Mouse (Mus musculus) kidney, embryonic 15.5 days (tissue): Measurements from ENCODE around the gene Tm9sf3. TPM values are rescaled to one million over a fixed set of nuclear protein-coding genes. Genes with fewer than 3 reads are reported as not detected.

Experiments
- ATAC-seq: fragments of 200-750 bp; cut with Nextera tagmentation; replicated peaks from 2 replicates; pipeline ENCODE4 v1.8.0; 2017; ENCODE audit warnings: moderate TSS enrichment; ENCODE audit not compliant: low FRiP score
- H3K27ac ChIP-seq: fragments of 300-500 bp; sonication (generic); 2 replicates; pipeline ENCODE4 v1.5.1; 2015; ENCODE audit warnings: mild to moderate bottlenecking, inconsistent platforms
- H3K27me3 ChIP-seq: fragments of 300-500 bp; sonication (generic); 2 replicates; pipeline ENCODE4 v1.6.1; 2015; ENCODE audit warnings: inconsistent platforms
- H3K36me3 ChIP-seq: fragments of 300-500 bp; sonication (generic); 2 replicates; pipeline ENCODE4 v1.6.1; 2015; ENCODE audit warnings: inconsistent platforms
- H3K4me1 ChIP-seq: fragments of 300-500 bp; sonication (generic); 2 replicates; pipeline ENCODE4 v1.6.1; 2015; ENCODE audit warnings: inconsistent platforms
- H3K4me2 ChIP-seq: fragments of 300-500 bp; sonication (generic); 2 replicates; pipeline ENCODE4 v1.6.1; 2015; ENCODE audit warnings: moderate library complexity, mild to moderate bottlenecking, inconsistent platforms
- H3K4me3 ChIP-seq: fragments of 300-500 bp; sonication (generic); replicated peaks from 2 replicates; pipeline ENCODE4 v1.5.1; 2015; ENCODE audit warnings: mild to moderate bottlenecking, inconsistent platforms
- H3K9ac ChIP-seq: fragments of 300-500 bp; sonication (generic); 2 replicates; pipeline ENCODE4 v1.6.1; 2015; ENCODE audit warnings: mild to moderate bottlenecking, inconsistent platforms
- H3K9me3 ChIP-seq: fragments of 300-500 bp; sonication (generic); replicated peaks from 2 replicates; pipeline ENCODE4 v1.6.1; 2016; ENCODE audit warnings: inconsistent platforms
- WGBS: fragments of 180-500 bp; shearing (Covaris S2); methylation state at CpG from one replicate; pipeline ENCODE4 v1.1.7; 2015; ENCODE audit warnings: mixed read lengths; 5-methylcytosine and 5-hydroxymethylcytosine counted together
- polyA plus RNA-seq: library from polyadenylated mRNA; unstranded; fragments of >200 nt; fragmentation: Nextera tagmentation; extraction: Ambion mirVana; gene quantifications from 2 replicates; pipeline ENCODE4 v1.2.1, GENCODE M21; 2015

Tm9sf3 gene
- polyA plus RNA-seq, 1 experiment from 2014 or later = 137 TPM

DNA sequence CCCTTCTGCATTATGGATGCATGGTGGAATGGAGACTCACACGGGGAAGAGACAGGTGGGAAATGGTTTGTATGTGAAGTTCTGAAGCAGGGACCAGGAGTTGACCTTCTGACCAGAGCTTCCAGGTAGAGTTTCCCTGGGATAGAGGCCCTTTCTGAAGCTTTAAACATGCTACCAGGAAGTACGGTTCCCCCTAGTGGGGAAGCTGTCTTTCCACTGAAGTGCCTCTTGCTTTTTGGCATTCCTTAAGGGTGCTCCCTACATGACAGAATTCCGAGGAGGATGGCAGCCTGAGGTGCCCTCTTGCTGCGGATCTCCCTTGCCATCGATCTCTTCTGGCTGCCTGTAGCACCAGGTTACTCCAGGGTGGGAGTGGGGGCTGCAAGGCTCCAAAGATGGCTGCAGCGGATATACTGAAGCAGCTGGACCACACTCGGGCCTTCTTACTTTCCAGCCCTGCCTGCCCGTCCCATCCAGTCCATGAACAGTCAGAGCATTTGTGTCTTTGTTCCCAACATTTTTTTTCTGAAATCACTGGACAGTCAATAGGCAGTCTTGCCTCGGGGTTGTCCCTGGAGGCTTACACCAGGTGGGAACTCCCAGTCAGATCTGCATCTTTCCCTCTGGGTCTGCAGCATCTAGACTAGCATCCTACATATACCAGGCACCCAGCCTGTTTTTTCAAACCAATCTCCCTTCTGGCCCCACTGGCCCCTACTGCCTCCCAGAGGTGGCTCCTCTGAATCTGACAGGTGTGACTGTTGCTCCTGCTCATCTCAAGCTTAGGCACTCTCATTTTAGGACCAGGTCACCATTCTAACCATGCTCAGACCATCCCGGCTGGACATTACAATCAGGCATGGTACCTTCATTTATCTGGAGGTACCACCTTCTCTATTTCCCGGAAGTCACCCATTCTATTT, 59.4 kb downstream of the Tm9sf3 start:
- WGBS = 60% methylated on average over 11 of the region's 11 CpGs

DNA sequence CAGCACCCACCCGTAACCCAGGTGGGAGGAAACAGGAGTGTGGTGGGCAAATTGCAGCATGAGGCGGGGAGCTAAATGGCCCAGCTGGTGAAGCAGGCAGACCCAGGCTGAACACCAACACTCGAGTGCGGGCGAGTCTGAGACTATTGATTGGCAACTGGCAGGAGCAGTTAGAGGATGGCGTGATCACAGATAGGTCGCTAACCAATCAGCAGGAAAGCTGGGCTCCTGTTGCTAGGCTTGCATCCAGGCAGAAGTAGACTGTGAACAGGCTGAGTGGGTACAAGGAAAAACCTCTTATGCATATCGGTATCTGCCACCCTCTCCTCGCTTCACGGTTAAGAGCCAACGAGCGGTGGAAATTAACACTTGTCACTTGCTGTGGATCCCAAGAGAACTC, 66.2 kb downstream of the Tm9sf3 start:
- WGBS = 81% methylated on average over 12 of the region's 12 CpGs
- no peak for ATAC-seq

More for the DNA sequence above, 59.4 kb downstream of the Tm9sf3 start:
- Histone ChIP-seq H3K4me1 (peaks cover 18% of the 10 kb centered on the region), H3K4me3 (no peak overlapping the region), H3K4me2 (no peak overlapping the region), H3K36me3 (no peaks in the 10 kb centered on the region), H3K9me3 (no peaks in the 10 kb centered on the region), H3K27ac (no peak overlapping the region), H3K27me3 (peaks cover 56% of the 10 kb centered on the region), H3K9ac (no peak overlapping the region)
- no peak for ATAC-seq

DNA sequence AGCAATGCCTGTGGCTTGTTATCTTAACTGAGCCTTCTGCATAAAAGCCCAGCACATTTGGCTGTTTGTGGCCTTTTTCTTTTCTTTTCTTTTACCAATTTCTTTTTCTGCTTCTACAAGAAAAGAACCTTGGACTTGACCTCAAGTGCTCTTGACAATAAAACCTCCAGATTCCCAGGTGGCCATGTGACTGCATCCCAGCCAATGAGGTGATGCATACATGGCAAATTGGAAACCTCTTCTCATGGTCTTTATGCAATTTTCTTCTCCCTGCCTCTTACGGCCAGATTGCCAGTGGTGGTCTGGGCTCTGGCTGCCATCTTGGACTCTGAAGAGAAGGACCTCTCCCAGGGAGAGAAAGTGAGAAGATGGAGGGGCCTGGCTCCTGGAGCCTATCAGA, 70.4 kb downstream of the Tm9sf3 start:
- no peak for ATAC-seq
- no peak overlapping the region for H3K4me3 ChIP-seq
- H3K9ac ChIP-seq = no peak overlapping the region
- H3K27me3 ChIP-seq = 0 out of 2 replicates have a peak, but pooled peaks cover 3% of the 10 kb centered on the region
- no peak overlapping the region for H3K4me2 ChIP-seq
- H3K4me1 ChIP-seq = peaks cover 17% of the 10 kb centered on the region
- no peaks in the 10 kb centered on the region for H3K36me3 ChIP-seq
- no peaks in the 10 kb centered on the region for H3K9me3 ChIP-seq
- no peak overlapping the region for H3K27ac ChIP-seq
- 79% methylated on average over 1 of the region's 1 CpGs for WGBS

More for the DNA sequence above, 66.2 kb downstream of the Tm9sf3 start:
- Histone ChIP-seq H3K4me1 (peaks cover 10% of the 10 kb centered on the region), H3K9ac (no peak overlapping the region), H3K4me2 (no peak overlapping the region), H3K9me3 (no peaks in the 10 kb centered on the region), H3K27ac (no peak overlapping the region), H3K36me3 (no peaks in the 10 kb centered on the region), H3K27me3 (peaks cover 5% of the 10 kb centered on the region; the same call in 1 of the 2 replicates), H3K4me3 (no peak overlapping the region)

DNA sequence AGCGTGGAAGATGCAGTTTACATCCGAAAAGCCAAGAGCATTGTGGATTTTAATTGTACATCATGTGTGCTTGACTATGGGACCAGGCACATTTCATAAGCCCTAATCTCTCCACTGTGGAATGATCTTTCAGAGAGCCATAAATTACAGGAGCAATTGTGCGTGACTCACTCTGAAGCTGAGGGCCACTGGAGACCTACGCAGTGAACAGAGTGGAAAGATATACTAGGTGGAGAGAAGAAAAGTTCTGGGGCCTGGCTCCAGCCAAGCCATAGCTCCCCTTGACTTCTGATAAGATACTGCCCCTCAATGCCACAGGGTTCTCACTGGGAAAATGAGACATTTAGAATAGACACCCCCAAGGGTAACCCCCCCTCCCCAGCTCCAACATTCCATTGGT, 70.8 kb downstream of the Tm9sf3 start:
- 49% methylated on average over 4 of the region's 4 CpGs for WGBS
- Histone ChIP-seq H3K9ac (no peak overlapping the region), H3K4me1 (peaks cover 17% of the 10 kb centered on the region), H3K36me3 (no peaks in the 10 kb centered on the region), H3K27ac (no peak overlapping the region), H3K27me3 (0 out of 2 replicates have a peak, but pooled peaks cover 3% of the 10 kb centered on the region), H3K9me3 (no peaks in the 10 kb centered on the region), H3K4me3 (no peak overlapping the region), H3K4me2 (no peak overlapping the region)
- ATAC-seq = no peak

DNA sequence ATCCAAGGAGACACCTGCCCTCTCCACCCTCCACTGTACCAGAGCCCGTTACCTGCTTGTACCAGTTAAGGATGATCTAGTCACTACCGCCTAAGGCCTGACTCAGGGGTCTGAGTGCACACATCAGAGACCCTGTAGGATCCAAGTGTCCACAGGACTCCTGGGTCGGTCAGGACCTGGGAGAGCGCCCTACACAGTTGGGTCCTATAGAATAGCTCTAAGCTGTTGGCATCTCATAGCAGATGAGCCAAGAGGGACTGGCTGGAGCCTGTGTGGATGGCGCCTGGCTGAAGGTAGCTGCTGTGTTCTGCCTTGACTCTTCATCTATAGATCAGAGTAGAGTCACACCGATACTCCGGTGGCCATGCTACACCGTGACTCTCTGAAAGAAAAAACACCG, 72.1 kb downstream of the Tm9sf3 start:
- no peak overlapping the region for H3K4me2 ChIP-seq
- H3K4me1 ChIP-seq = peaks cover 17% of the 10 kb centered on the region
- H3K27me3 ChIP-seq = 0 out of 2 replicates have a peak, but pooled peaks cover 3% of the 10 kb centered on the region
- H3K9ac ChIP-seq = no peak overlapping the region
- WGBS = 82% methylated on average over 9 of the region's 9 CpGs
- no peaks in the 10 kb centered on the region for H3K36me3 ChIP-seq
- no peak overlapping the region for H3K27ac ChIP-seq
- no peak overlapping the region for H3K4me3 ChIP-seq
- ATAC-seq = no peak
- H3K9me3 ChIP-seq = no peaks in the 10 kb centered on the region

DNA sequence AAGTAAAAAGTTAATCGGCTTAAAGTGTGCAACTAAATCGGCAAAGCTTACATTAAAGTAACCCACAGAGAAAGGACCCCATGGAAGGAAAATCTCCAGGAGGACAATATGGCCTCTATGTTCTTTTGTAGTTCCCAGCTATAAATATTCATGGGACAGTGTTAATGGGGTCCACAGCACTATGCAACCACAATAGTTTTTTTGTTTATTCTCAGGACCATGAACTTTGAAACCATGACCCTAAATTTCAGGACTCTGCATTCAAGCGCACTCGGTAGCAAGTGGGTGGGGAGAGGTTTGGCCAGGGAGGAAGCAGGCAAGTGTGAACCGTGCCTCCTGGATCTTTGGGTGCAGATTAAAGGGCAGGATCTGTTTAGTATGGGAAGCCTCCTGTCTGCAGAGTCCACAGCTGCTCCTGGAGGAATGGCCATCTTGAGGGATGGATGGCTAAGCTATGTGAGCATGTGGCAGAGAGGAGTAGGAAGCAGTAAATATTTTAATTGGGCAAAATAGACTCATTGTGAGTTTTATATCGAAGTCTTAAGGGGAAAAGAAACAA, 72.8 kb downstream of the Tm9sf3 start:
- 54% methylated on average over 6 of the region's 6 CpGs for WGBS
- Histone ChIP-seq H3K4me2 (no peak overlapping the region), H3K9me3 (no peaks in the 10 kb centered on the region), H3K9ac (no peak overlapping the region), H3K4me3 (no peak overlapping the region), H3K36me3 (no peaks in the 10 kb centered on the region), H3K27me3 (0 out of 2 replicates have a peak, but pooled peaks cover 3% of the 10 kb centered on the region), H3K4me1 (peaks cover 17% of the 10 kb centered on the region), H3K27ac (no peak overlapping the region)
- ATAC-seq = no peak

DNA sequence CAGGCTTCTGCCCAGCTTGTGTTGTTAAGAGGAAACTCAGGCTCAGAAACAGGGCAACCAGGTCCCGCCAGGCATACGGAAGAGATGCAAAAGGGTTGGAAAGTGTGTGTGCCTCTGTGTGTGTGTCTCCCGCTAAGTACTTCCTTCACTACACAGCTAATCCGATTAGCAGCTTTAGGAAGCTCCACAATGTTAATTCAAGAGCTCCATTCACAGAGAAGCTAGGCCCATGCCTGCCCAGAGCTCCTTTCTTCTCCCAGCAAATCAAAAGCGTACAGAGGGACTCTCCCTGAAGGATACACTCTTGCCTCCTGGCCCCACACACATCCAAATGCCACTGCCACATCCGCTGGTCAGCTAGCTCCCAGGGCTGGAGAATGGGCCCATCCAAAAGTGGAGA, 86.5 kb downstream of the Tm9sf3 start:
- H3K9ac ChIP-seq = no peak overlapping the region
- no peaks in the 10 kb centered on the region for H3K9me3 ChIP-seq
- no peaks in the 10 kb centered on the region for H3K36me3 ChIP-seq
- H3K4me2 ChIP-seq = no peak overlapping the region
- 62% methylated on average over 6 of the region's 6 CpGs for WGBS
- ATAC-seq = no peak
- H3K4me1 ChIP-seq = no peaks in the 10 kb centered on the region
- H3K4me3 ChIP-seq = no peak overlapping the region
- no peak overlapping the region for H3K27ac ChIP-seq
- no peaks in the 10 kb centered on the region for H3K27me3 ChIP-seq

DNA sequence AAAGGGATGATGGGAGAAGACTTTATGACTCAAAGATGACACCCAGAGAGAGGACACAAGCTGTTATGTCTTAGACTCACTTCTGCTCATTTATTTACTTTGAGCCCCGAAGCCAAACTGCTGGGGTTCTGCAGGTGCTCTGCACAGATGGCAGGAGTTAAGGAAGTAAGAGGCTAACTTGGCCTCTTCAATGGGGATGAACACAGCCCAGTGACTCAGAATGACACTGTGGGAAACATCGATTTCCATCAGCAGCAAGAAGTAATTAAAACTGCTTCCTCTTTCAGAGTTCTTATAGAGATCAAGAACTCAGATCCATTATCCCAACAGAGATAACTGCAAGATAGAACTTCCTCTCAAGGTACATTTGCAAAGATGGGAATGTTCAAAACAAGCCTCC, 86.9 kb downstream of the Tm9sf3 start:
- no peak overlapping the region for H3K9ac ChIP-seq
- no peak overlapping the region for H3K4me2 ChIP-seq
- H3K27ac ChIP-seq = no peak overlapping the region
- WGBS = 63% methylated on average over 2 of the region's 2 CpGs
- no peaks in the 10 kb centered on the region for H3K27me3 ChIP-seq
- no peaks in the 10 kb centered on the region for H3K9me3 ChIP-seq
- no peak for ATAC-seq
- no peak overlapping the region for H3K4me3 ChIP-seq
- H3K4me1 ChIP-seq = no peaks in the 10 kb centered on the region
- H3K36me3 ChIP-seq = no peaks in the 10 kb centered on the region

DNA sequence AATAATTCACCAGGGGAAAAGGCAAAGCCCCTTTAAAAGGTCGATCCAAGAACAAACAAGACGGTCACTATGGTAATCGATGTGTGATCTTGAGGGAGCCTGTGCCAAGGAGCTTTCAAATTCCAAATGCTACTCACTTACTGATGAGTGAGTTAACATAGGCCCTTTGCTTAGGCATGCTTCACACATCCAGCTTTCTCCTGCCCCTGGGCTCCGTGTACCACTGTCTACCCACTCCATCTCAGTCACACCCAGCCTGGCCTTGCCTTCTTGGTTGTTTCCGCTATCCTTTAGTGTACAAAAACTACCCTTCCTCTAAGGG, 97.9 kb downstream of the Tm9sf3 start:
- Histone ChIP-seq H3K27ac (no peak overlapping the region), H3K4me3 (no peak overlapping the region), H3K9me3 (no peaks in the 10 kb centered on the region), H3K9ac (no peak overlapping the region), H3K36me3 (no peaks in the 10 kb centered on the region), H3K4me1 (no peaks in the 10 kb centered on the region), H3K27me3 (0 out of 2 replicates have a peak, but pooled peaks cover 11% of the 10 kb centered on the region), H3K4me2 (no peak overlapping the region)
- WGBS = 82% methylated on average over 5 of the region's 5 CpGs
- no peak for ATAC-seq

DNA sequence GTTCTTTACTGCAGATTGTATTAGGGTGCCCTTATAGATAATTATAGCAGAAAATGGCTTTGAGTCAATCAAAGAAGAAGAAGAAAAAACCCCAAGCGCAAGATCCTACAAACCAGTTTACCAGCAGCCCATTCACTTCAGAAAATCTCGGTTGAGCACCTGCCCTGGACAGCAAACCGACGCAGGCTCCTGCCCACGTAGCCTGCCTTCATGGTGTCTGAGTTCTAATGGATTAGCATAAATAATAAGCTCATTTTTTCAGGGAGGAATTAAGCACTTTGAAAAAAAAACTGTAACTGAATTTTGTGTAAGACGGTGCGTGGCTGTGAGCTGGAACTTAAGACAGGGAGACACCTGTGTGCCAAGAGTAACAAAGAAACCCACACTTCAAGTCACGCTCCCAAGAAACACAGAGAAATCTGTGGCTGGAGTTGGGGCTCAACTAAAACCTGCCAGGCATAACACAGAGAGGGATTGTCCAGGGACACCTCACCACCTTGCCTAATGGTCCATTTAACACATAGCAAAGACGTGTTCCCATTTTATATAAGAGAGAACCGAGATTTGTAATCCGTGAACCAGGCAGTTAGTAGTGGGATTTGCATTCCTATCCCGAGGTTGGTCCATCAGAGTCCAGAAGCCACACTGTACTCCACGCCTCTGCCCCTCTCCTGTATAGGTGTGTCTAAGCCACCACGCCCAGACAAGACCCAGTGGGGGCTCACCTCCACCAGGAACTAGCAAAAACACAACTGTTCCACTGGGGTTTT, 98.5 kb downstream of the Tm9sf3 start:
- H3K9ac ChIP-seq = no peak overlapping the region
- no peak for ATAC-seq
- H3K27me3 ChIP-seq = 0 out of 2 replicates have a peak, but pooled peaks cover 11% of the 10 kb centered on the region
- no peak overlapping the region for H3K27ac ChIP-seq
- 71% methylated on average over 14 of the region's 14 CpGs for WGBS
- no peak overlapping the region for H3K4me3 ChIP-seq
- no peak overlapping the region for H3K4me2 ChIP-seq
- H3K9me3 ChIP-seq = no peaks in the 10 kb centered on the region
- H3K36me3 ChIP-seq = no peaks in the 10 kb centered on the region
- peaks cover 3% of the 10 kb centered on the region; the same call in 1 of the 2 replicates for H3K4me1 ChIP-seq

DNA sequence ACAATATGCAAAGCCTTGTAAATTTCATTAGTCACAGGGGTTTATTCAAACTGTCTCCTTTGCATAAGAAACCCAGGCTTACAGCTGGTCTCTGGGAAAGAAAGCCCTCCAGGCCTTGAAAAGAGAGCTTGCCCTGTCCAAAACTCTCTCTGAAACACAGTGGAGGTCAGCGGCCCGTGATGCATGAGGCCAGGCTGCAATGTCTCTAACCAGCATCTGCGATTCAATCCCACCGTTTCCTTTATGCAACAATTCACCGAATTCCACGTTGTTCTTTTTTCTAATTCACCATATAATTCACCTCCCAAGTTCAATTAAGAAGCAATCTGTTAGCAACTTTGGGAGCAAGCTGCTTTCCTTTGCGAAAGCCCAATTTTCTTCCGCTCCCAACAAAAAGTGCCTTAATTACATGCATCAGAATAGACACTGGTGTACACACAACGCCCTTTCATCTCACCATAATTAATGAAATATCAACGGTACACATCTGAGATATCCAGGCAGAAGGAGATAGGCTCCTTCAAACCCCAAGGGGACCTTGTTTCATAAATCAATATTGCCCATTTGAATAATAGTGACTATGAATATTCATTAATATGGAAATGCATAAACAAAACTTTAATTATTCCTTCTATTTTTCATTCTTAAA, 99.2 kb downstream of the Tm9sf3 start:
- WGBS = 62% methylated on average over 10 of the region's 10 CpGs

More for the DNA sequence above, 99.2 kb downstream of the Tm9sf3 start:
- no peak overlapping the region for H3K4me3 ChIP-seq
- H3K4me2 ChIP-seq = no peak overlapping the region
- no peaks in the 10 kb centered on the region for H3K36me3 ChIP-seq
- 0 out of 2 replicates have a peak, but pooled peaks cover 11% of the 10 kb centered on the region for H3K27me3 ChIP-seq
- H3K27ac ChIP-seq = no peak overlapping the region
- peaks cover 5% of the 10 kb centered on the region; the same call in 1 of the 2 replicates for H3K4me1 ChIP-seq
- H3K9ac ChIP-seq = no peak overlapping the region
- ATAC-seq = no peak
- H3K9me3 ChIP-seq = no peaks in the 10 kb centered on the region
